Mouse (Mus musculus) thymus, adult 2 months (tissue): ENCODE measurements around the gene Pin4. TPM values are rescaled to one million over a fixed set of nuclear protein-coding genes. Genes with fewer than 3 reads are reported as not detected.

Experiments used
- DNase-seq: peaks from one replicate; pipeline ENCODE4 v3.0.0; 2021
- H3K27ac ChIP-seq: fragments of 200-500 bp; 2 replicates; pipeline ENCODE4 v1.5.1; 2012; ENCODE audit warnings: low read length, control low read depth; ENCODE audit not compliant: control insufficient read depth, insufficient read depth
- H3K27me3 ChIP-seq: fragments of 200-500 bp; 2 replicates; pipeline ENCODE4 v1.6.1; 2012; ENCODE audit warnings: mild to moderate bottlenecking, low read length, moderate library complexity, mixed read lengths; ENCODE audit not compliant: control insufficient read depth, insufficient read depth
- H3K36me3 ChIP-seq: fragments of 200-500 bp; 2 replicates; pipeline ENCODE4 v1.6.1; 2012; ENCODE audit warnings: mild to moderate bottlenecking, low read length, moderate library complexity; ENCODE audit not compliant: control insufficient read depth, insufficient read depth
- H3K4me1 ChIP-seq: fragments of 200-500 bp; replicated peaks from 2 replicates; pipeline ENCODE4 v1.6.1; 2012; ENCODE audit warnings: low read length; ENCODE audit not compliant: control insufficient read depth, insufficient read depth
- H3K4me3 ChIP-seq: fragments of 200-500 bp; 2 replicates; pipeline ENCODE4 v1.5.1; 2012; ENCODE audit warnings: mild to moderate bottlenecking, low read length, control low read depth, moderate library complexity; ENCODE audit not compliant: control insufficient read depth, insufficient read depth
- CTCF ChIP-seq: fragments of 200-500 bp; IDR thresholded peaks from 2 replicates; pipeline ENCODE4 v1.5.1; 2012; ENCODE audit warnings: mild to moderate bottlenecking, control low read depth, low read length, moderate library complexity, borderline replicate concordance; ENCODE audit not compliant: control insufficient read depth, poor library complexity, insufficient read depth; ENCODE audit errors: extremely low read depth
- POLR2A ChIP-seq: fragments of 200-500 bp; IDR thresholded peaks from 2 replicates; pipeline ENCODE4 v1.6.1; 2012; ENCODE audit warnings: mild to moderate bottlenecking, low read length, control low read depth, moderate library complexity; ENCODE audit not compliant: control insufficient read depth, poor library complexity, insufficient read depth; ENCODE audit errors: extremely low read depth
- WGBS: fragments of 180-500 bp; shearing (Covaris S2); methylation state at CpG from one replicate; pipeline ENCODE4 v1.1.7; 2018; 5-methylcytosine and 5-hydroxymethylcytosine counted together
- polyA plus RNA-seq: library from polyadenylated mRNA; depleted of rRNA; stranded (reverse); fragments of >200 nt; gene quantifications from 2 replicates; pipeline ENCODE4 v1.2.3, GENCODE M21; 2012; rRNA removed

The Pin4 gene
- polyA plus RNA-seq: 1.6 and 2.1 TPM in 2 replicates

- Histone ChIP-seq H3K4me1 (peaks cover 3% of the 10 kb centered on the region; the same call in 1 of the 2 replicates), H3K4me3 (peak within 1 kb of the TSS; percentile 97), H3K27me3 (no peaks in the 10 kb centered on the region), H3K36me3 (no peaks in the 10 kb centered on the region), H3K27ac (0 out of 2 replicates have a peak within 1 kb of the TSS, but pooled peaks have one; percentile 7)
- peak; percentile 90 for DNase-seq
- TF ChIP-seq POLR2A: no peak
- no peak for TF ChIP-seq CTCF
- 3% methylated on average over 30 of the region's 30 CpGs for WGBS
Measured at GRCm38 (mm10) chrX:102119042-102119864, at the start of gene Pin4. Gene Pin4, plus strand, starts transcription at chrX:102119447.

- H3K27ac ChIP-seq: no peak within 1 kb of the TSS
- TF ChIP-seq POLR2A: no peak
- TF ChIP-seq CTCF: no peak
- peak within 1 kb of the TSS; percentile 54 for H3K4me3 ChIP-seq
- no peaks in the 10 kb centered on the region for H3K27me3 ChIP-seq
- peak; percentile 64 for DNase-seq
- 1% methylated on average over 47 of the region's 61 CpGs for WGBS
- no peaks in the 10 kb centered on the region for H3K36me3 ChIP-seq
- H3K4me1 ChIP-seq: peaks cover 7% of the 10 kb centered on the region; the same call in 1 of the 2 replicates
Measured at GRCm38 (mm10) chrX:102070591-102071471, 48.4 kb upstream of the Pin4 start, which contains the start of gene Rtl5. Gene Rtl5, minus strand, starts transcription at chrX:102071304.

GRCm38 (mm10) chrX:102071517-102071916 lies 47.7 kb upstream of the Pin4 start:
- TF ChIP-seq POLR2A (no peak), CTCF (no peak)
- WGBS: 36% methylated on average over 2 of the region's 2 CpGs
- Histone ChIP-seq H3K4me3 (0 out of 2 replicates have a peak overlapping the region, but pooled peaks have one; percentile 54), H3K36me3 (no peaks in the 10 kb centered on the region), H3K27ac (no peak overlapping the region), H3K4me1 (peaks cover 7% of the 10 kb centered on the region; the same call in 1 of the 2 replicates), H3K27me3 (no peaks in the 10 kb centered on the region)
- DNase-seq: no peak

GRCm38 (mm10) chrX:102073605-102074325 lies 45.5 kb upstream of the Pin4 start:
- WGBS: 96% methylated on average over 14 of the region's 14 CpGs
- H3K36me3 ChIP-seq: no peaks in the 10 kb centered on the region
- H3K27me3 ChIP-seq: no peaks in the 10 kb centered on the region
- no peak for DNase-seq
- H3K4me1 ChIP-seq: peaks cover 7% of the 10 kb centered on the region; the same call in 1 of the 2 replicates
- TF ChIP-seq CTCF: no peak
- no peak for TF ChIP-seq POLR2A
- H3K27ac ChIP-seq: no peak overlapping the region
- H3K4me3 ChIP-seq: no peak overlapping the region

- Histone ChIP-seq H3K27ac (no peak overlapping the region), H3K4me3 (no peak overlapping the region), H3K36me3 (no peaks in the 10 kb centered on the region), H3K27me3 (no peaks in the 10 kb centered on the region), H3K4me1 (peaks cover 7% of the 10 kb centered on the region; the same call in 1 of the 2 replicates)
- no peak for TF ChIP-seq CTCF
- no peak for TF ChIP-seq POLR2A
- WGBS: 97% methylated on average over 5 of the region's 5 CpGs
- DNase-seq: no peak
Measured at GRCm38 (mm10) chrX:102074435-102074834, 44.8 kb upstream of the Pin4 start.
